Mouse (Mus musculus) kidney, adult 8-10 months (tissue): ENCODE data around the gene Itga9.

Source experiments
- DNase-seq, 2 experiments: peaks; one replicate each; pipeline ENCODE4 v3.0.0; 2022

The Itga9 gene

GRCm38 (mm10) chr9:118607701-118608401, 1.4 kb downstream of the Itga9 start:
- no peak for DNase-seq

GRCm38 (mm10) chr9:118608556-118608955, 2.1 kb downstream of the Itga9 start:
- no peak for DNase-seq

GRCm38 (mm10) chr9:118610060-118610459, 3.6 kb downstream of the Itga9 start:
- DNase-seq = peak in 1 of 2 experiments; percentile 58

GRCm38 (mm10) chr9:118611111-118611541, 4.6 kb downstream of the Itga9 start:
- DNase-seq = peak; percentile 47 to 51

DNA sequence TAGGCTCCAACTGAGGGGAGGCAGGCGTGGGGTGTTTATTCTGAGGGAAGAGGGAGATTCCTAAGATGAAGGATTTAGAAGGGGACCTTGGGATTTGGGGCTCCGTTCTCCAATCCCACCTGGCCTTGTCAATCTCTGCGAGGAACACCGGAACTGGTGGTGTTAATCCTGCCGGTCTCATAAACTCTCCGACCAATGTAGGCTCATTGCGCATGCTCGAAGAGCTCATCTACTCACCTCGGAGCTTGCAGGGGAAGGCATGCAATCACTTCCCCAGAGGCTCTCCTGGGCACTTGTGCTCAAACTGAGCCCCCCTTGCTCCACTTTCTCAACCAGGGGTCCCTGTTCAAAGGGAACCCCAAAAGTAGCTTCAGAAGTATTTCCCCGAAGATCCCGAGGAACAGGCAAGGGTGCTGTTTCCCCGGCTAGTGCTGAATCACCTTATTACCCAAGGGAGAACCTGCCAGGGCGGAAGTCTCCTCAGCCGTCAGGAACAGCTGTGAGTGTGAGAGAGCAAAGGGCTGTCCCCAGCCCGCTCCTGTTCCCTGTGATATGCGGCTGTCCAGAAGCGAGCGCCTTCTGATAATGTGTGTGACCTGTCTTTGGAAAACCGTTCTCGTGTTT, 5.6 kb downstream of the Itga9 start:
- DNase-seq = no peak

DNA sequence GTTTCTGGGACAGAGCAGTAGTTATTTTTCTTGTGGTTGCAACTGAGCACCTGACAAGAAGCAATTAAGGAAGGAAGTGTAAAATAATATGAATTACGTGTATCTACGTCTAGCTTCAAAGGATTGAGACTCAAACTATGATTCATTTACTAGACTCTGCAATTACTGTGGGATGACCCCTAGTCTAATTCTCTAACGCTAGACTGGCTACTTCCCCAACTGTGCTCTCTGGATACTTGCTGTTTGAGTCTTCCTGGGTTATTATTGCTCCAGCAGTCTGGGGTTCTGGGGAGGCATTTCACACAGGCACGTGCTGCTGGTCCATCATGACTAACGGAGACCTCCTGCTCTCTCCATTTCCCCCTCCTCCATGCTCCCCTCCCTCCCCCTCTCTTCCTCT, 10.7 kb downstream of the Itga9 start:
- no peak for DNase-seq

- no peak for DNase-seq
Measured at GRCm38 (mm10) chr9:118618732-118619250, 12.3 kb downstream of the Itga9 start.

DNA sequence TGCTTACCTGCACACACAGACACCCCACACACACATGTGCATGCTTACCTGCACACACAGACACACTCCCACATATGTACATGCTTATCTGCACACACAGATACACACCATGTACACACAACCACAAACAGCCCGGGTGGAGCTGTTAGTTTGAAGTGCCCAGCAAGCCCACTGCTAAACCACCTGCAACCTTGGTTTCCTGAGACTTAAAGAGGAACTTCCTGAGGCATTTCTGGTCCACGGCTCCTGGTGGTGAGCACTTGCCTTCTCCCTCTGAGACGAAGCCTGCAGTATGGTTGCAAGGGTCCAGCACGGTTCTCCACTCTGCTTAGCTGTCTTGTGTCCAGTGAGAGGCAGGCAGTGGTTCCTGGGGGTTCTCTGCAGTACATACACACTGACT, 14.3 kb downstream of the Itga9 start:
- no peak for DNase-seq

- DNase-seq = no peak
Measured at GRCm38 (mm10) chr9:118621691-118622090, 15.2 kb downstream of the Itga9 start.

DNA sequence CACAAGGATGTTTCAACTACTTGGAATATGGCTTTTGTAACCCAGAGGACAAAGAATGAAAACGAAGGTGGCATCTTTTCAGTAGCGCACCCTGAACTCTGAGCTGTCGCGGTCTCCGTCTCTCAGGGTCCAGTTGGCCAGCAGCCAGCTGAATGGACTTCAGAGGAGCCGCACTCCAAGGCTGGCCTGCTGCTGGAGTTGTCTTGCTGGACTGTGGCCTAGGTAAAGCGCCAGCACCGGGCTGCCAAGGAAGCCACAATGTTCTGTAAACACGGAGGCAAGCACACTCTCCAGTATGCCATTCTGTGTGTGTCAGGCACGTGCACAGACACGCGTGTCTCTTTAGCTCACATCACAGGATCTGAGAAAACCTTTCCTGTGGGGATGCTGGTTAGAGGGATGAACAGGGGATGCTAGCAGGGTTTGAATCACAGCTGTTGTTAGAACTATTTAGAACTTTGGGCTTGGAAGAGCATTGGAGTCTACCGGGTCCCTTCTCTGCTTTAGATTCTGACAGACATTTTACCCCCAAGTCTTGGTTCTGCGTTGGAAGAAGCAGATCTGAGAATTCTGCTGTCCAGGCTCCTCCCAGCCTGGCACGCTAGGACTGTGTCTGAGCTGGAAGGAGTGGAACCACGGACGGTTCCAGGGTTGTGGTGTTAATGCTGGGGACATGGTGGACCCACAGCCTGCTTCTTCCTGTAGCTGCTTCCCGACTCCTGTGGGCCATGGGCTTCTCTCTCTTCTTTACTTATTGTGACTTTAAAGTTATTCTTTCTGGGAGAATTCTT, 16.1 kb downstream of the Itga9 start:
- DNase-seq = peak; percentile 69 to 77

DNA sequence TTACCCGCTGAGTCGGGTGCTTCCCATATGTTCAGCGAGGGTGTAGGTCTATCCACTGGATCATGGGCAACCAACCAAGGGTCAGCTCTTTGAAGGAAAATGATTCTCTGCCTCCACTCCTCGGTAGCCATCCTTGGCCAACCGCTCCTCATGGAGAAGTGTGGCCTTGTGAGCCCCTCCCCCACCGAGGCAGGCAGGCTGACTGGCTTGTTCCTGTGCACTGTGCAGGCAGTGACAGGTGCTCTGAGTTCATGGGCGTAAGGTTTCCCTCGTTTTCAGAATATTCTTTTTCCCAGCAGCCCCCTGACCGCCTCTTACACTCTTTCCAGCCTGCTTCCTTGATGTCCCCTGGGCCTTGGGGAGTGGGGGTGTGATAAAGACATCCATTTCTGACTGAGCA, 17.0 kb downstream of the Itga9 start:
- no peak for DNase-seq

DNA sequence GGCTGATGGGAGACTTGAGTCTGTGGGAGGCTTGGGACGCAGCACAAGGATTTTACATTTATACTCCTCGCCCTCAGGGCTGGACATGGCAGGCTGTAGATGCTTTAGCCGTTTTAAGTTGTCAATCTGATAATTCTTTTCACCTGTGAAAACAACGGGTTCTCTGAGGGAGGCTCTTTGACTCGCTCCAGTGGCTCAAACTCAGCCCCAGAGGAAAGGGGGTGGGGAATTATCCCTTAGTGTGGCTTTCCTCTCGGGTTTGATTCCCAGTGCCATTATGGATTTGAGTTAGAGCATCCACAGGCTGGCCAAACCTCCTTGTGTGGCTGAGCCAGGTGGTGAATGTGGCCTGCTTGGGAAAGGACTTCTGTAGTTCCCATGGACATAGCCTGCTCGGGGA, 17.7 kb downstream of the Itga9 start:
- DNase-seq = no peak

- peak; percentile 37 to 63 for DNase-seq
Measured at GRCm38 (mm10) chr9:118629763-118630379, 23.4 kb downstream of the Itga9 start.

GRCm38 (mm10) chr9:118631775-118632757, 25.6 kb downstream of the Itga9 start:
- no peak for DNase-seq

GRCm38 (mm10) chr9:118632758-118633143, 26.3 kb downstream of the Itga9 start:
- DNase-seq = peak in 1 of 2 experiments; percentile 45

DNA sequence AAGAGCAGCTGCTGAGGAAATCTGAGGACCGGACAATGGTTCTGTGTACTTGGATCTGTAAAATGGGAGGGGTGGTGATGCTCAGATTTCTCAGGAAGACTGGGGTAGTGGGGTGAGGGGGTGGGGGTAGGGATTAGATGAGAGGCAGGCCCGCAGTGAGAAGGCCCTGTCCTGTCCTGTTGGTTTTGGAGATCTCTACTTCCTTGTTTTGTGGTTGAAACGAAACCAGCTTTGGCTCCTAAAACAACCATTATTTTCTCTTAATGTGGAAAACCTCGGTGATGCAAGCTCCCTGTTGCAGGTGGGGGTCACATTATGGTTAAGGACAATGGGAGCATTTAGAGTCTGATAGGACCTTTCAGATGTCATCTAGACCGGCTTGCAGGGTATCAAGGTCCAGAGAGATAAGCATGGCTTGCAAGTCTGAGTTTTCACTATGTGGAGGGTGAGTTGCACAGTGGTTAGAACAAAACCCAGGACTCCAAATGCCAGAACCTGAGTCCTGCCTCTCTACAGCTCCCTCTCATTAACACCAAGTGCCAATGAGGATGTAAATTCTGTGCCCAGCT, 32.2 kb downstream of the Itga9 start:
- DNase-seq = no peak

DNA sequence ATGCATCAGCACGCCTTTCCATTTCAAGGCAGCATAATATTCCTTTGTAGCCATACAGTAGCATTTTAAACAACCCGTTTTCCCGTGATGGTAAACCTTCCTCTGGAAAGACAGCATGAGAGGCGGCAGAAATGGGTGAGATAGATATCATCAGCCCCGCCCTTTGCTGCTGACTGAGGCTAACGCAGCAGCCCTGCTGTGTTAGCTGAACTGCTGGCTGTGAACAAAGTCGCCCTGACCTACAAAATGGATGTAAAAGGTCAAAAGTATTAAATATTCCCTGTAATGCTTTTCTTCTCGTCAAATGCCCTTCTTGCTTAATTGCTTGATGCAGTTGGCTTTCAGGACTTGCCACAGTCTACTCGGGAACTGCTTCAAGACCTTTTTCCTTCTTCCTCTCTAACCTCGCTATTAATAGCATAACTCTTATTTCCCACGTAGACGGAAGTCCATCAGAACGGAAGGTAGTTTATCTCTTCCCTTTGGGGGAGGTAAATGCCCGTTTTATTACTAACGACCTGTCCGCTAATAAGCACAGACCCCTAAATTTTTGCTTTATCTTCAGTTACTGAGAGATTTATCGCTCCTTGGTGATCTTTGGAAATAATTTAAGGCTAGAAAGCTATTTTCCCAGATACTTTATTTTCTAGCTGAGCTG, 39.3 kb downstream of the Itga9 start:
- DNase-seq = peak in 1 of 2 experiments; percentile 16

- no peak for DNase-seq
Measured at GRCm38 (mm10) chr9:118647495-118647894, 41.0 kb downstream of the Itga9 start.

GRCm38 (mm10) chr9:118650976-118651375, 44.5 kb downstream of the Itga9 start:
- DNase-seq = no peak

- DNase-seq = no peak
Measured at GRCm38 (mm10) chr9:118651939-118652338, 45.4 kb downstream of the Itga9 start.

DNA sequence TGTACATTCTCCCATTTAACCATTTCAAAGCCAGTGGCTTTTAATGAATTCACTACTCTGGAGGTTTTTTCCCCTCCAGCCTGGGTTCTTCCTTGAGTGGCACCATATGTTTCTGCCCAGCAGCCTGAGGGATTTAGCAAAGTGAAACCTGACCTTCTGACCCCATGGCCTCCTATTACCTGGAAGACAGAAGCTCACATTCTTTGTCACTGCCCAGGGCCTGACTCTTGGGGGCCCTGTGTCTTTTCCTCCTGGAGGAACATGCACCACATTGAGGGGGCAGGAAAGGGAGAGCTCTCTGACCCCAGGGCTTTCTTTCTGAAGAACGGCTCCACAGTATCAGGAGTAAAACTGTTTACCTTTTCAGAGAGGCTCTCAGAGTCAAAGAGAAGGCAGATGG, 46.9 kb downstream of the Itga9 start:
- DNase-seq = no peak
